Mouse (Mus musculus): ENCODE data around the gene Cd151.

Gene Cd151

DNA sequence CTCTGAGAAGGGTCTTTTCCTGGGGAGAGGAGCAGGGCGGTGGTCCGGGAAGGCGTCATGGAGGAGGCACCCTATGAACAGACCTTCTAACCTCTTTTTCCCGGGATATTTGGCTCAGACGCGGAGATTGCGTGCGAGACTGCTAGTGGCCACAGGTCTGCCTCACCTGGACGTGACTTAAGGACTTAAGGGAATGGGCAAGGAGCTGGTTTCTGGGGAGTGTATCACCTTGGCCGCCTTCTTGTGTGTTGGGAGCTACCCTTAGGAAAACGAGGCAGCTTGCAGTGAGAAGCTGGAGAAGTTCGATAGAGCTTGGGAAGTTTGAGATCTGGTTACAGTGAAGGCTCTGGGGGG, 8.6 kb downstream of the Cd151 start:
- DNase-seq: no peak

DNA sequence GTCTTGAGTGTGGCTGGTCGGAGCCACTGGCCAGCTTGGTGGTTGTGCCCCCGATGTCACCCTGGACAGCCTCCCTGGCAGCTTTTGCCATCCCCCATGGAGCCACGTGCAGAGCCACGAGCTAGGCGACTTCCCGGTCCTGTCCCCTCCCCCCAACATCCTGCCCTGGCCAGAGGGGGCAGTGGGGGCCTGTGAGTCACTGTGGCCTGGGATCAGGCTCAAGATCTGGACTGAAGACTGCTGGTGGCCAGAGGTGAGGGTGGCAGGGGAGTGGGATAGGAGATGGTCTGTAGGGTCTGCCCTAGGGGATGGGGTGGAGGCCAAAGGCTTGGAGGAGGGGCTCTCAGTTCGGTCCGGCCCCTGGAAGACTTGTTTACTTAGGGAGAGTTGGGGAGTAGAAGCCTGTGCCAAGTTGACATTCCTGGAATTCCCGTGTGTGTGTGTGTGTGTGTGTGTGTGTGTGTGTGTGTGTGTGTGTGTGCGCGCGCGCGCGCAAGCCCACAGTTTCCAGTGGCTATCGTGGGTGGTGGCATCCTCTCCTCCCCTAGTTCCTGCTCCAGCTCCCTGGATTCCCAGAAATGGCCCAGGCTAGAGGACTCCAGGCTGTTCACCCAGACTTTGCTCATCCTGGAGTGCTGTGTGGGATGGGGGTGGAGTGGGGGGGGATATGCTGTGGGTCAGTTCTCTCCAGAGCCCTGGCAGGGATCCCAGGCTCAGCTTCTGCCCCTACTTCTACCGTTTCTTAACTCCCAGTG, 9.2 kb downstream of the Cd151 start:
- peak; percentile 47 for DNase-seq

DNA sequence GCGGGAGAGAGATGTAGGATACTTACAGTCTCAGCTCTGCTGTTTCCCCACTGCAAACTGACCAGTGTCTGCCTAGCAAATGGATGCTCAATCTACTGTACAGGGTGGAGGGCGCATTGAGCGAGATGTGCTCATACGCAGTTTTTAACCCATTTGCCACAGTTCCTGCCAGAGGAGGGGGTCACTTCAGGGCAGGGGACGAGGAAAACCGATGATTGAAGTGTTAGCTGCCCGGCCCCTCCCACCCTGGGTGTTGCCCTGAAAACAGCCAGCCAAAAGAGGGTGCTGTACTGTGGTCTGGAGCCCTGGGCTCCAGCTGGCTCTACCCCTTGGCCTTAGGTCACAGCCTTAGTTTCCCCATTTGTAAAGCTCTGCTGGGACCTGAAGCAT, 9.8 kb downstream of the Cd151 start:
- no peak for DNase-seq

DNA sequence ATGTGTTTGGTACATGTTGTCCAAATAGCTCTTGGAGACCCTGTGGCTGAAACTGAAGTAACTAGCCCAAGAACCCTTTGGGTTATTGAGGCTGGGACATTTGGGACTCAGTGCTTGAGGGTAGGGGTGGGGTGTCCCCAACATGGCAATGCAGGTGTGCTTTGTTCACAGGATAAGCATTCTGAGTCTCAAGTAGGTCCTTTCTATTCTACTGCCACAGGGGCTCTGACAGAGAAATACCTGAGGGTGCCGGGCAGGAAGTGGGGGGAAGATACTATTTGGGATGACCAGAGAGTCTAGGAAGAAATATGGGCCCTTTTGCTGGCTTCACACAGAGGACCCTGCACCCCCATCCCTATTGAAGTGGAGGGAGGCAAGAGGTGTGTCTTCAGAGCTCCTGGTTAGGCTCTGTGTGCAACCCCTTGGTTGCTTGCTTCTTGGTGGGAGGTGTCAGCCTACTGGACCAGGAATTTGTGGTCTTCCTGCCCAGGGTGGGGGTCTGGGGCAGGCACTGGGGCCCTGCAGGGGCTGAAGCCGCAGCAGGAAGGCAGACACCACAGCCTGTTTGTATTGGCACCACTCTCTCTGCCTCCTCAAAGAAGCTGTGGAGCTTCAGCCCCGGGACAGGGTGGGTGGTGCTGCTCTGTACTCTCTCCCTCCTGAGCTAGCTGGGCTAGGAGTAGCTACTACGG, 10.5 kb downstream of the Cd151 start:
- peak; percentile 18 for DNase-seq

DNA sequence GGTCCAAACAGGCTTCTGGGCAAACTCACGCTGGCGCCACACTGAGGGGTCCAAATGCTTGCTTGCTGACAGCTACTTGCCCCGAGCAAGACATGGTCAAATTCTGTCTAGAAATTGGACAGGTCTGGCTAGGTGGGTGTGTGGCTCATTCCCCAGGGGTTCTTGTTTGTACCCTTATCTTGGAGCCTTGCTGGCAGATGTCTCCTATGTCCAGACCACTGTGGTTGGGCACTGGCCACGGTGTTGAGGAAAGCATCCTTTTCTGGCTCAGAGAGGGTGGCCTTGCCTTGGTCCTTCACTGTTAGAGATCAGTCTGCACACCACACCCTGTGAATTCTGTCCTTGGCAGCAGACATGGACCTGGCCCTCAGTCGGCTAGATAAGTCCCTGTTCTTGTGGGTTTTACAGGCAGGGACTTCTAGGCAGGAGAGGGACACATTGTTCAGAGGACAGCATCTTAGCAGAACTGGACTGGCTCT, 11.1 kb downstream of the Cd151 start:
- no peak for DNase-seq

DNA sequence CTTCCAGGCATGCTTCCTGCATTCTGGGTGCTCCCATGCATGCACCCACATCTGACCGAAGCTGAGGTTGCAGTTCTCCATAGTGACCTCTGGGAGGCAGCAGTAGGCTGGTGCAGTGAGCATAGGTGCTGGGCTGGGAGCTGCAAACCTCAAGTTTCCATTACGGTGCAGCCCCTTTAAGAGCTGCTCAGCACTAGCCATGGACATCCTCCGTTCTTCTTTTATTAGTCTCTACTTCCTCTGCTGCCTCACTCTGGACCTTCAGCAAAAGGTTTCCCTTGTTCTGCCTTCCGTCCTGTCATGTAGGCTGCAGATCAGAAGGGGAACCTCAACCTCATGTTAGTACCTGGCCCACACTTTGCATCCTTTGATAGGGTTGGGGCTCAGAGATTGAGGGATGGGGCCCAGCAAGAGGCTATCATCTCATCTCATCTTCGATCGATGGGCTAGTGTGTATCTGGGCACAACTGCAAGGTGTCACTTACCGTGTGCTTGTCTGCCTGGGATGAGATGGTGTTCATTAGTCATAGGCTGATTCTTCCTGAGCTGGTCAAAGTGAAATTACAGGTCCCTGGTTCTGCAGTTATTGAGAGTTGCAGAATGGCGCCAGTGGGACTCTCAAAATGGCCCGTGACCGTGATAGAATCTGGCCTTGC, 13.8 kb downstream of the Cd151 start:
- peak; percentile 76 for DNase-seq

DNA sequence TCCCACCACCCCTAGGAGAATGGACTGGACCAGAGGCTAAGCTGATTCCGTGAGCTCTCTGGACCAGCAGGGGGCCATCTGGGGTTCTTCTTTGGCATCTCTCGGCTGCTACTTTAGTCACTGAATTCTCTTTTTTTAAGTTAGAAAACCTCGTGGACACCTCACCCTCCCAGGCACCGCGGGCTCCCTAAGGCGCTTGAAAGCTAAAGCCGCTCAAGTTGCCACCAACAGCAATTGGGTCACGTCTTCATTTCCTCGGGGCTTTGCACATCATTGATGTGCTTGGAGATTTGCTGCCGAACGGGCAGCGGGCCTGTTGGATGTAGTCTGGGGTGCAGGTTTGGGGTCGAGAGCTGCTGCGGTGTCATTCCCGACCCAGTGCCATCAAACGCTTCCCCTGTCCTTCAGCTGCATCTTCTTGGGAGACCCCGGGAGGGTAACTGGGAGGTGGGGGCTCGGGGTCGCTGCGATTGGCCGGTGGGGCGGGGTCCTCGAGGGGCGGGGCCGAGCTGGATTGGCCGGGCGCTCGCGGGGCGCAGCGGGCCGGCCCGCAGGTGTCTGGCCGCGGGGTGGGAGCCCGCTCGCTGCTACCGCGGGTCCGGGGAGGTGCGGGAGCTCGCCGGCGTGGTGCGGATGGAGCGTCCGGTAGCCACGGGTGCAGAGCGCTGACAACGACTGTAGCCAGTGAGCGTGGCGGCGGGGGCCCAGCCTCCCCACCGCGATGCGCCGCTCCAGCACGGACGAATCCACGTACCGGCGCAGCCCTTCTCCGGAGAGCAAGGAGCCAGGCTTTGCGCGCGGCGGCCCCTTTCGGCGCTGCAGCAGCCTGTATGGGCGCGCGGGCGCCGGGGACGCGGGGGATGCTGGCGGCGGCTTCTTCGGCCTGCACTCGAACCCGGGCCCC, 14.6 kb downstream of the Cd151 start:
- DNase-seq: peak; percentile 53

DNA sequence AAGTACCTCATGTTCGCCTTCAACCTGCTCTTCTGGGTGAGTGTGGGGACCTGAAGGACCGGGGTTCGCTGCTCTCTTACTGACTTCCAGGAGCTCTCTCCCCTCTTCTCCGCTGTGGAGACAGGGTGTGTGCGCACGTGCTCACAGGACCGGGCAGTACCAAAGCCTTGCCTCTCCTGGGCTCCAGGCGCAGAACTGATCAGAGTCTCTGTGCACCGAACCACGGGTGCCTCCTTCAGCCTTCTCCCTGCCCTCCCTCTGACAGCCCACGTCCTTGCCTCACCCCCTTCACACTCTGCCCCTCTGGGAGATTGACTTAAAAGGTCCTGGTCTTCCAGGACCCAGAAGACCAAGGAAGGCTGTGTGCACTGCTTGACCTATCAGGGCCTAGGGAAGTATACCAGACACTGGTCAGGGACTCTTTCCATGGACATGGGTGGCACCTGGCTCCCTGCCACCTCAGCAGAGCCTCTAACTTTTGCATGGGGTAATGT, 15.4 kb downstream of the Cd151 start:
- no peak for DNase-seq

DNA sequence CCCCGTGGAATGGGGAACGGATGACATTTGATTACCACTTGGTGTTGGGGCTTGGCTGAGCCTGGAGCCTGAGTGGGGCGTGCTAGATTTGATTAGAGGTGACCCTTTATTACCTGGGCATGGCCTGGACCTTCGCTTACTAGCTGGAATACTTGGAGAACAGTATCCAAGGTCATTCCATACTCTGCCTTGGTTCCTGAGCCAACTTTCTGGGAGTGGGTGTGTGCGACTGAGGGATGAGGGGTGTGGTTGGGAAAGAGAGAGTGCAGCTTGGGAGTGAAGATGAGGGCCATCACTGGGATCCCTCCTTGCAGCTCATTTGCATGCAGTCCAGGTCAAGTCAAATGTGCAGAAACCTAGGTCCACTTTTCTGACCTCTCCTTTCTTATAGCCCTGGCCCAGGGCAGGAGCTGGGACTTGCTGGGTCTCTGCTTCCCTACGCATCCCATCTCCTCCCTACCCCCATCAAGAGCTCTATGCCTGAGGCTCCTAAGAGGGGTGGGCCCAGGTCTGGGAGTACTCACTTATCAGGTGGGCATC, 16.0 kb downstream of the Cd151 start:
- DNase-seq: no peak

DNA sequence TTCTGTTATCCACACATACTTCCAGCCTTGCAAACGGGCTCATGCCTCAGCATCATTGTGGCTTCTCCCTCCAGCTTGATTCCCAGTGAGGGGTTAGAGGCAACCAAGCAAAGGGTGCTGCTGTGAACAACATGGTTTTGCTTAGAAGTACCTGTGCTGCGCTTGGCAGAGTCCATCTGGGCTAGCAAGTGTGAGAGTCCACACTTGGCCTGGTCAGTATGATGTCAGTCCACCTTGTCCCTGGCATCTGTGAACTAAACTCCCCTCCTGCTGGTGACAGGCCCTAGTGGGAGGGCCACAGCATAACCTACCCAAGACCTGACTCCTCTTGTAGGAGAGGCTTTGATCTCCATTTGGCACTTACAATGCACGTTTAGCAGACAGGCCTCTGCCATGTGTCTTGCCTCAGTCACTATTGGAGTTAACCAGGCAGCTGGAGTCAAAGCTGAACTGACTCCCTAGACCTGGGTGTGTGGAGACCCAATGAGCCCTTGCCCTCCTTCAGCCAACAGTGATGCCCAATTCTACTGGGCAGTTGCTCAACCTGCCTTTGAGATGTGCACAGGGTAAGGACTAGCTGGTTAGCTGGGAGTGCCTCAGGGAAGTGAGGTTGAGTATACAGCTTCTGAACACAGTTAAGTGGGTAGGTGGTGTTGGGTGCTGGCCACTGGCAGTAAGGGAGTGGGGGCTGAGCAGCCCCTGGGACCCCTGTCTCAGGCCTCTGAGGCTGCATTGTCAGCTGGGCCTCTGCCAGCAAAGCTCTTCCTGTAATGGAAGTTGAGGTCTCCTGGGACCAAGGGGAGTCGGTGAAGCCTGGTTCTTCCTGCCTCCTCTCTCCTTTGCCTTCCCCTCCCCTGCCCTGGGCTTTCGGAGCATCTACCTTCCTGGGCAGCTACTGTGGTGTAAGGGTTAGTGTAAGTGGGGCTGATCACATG, 17.3 kb downstream of the Cd151 start:
- DNase-seq: no peak

DNA sequence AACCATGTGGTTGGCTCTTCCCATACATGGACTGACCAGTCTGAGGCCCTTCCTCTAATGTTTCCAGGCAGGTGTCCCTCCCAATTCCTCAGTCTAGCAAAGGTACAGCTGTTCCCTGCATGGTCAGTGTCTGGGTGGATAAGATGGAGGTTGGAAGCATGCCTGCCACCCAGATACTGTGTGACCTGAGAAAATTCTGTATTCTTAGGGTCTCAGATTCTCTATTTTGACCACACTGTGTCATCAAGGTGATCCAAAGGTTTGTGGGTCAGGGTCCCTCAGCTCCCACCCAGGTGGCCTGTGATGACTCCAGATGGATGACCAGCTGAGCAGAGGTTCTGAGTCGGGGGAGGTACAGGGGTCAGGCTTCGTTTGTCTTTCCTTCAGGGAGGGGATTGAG, 18.0 kb downstream of the Cd151 start:
- DNase-seq: no peak

DNA sequence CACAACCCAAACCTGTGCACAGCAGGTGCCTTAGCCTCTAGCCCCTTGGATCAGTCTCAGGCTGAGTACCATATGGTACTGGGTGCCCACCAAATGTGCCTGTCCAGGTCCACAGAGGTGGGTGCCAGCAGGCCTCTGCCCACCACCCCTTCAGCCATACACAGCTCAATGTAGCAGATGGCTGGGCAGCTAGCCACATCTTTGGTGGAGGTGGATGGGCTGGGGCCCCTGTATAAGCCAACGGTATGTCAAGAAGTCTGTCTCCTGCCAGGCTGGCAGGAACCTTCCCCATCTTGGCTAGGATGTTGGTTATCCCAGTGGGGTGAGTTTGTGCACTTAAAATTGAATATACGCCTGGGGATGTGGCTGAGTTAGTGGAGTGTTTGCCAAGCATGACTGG, 18.4 kb downstream of the Cd151 start:
- DNase-seq: no peak

DNA sequence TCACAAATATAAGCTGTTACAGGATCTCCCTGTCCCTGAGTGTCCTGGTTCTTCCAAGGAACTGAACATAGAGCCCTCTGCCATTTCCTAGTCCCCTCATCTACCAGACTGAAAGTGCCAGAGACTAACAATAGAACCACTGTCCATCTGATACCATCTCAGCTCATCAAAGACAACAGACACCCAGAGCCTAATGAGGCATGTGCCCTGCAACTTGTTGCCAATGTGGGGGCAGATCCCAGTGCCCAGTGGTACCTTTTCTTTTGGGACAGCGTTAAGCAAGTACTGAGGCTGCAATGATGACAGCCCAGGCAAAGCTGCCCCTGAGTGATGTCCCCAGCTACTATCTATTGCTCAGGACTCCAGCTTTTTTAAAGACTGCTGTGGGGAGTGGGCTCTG, 19.0 kb downstream of the Cd151 start:
- DNase-seq: no peak

DNA sequence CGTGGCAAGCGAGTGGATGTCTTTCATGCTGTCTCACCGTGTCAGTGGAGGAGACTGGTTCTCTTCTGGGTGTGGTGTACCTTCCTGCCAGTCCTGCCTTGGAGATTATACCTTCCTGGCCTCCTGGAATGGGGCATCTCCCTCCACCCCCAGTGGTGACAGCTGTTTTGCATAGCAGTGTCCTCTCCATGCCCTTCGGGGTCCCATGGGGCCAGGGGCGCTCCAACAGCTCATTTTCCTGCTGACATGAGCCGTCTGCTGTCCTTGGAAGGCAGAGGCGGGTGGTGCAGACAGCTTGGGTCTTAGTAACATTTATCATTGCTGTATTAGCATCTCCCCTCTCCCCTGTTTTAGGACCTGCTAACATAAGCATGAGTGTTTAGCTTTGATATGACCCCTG, 19.9 kb downstream of the Cd151 start:
- DNase-seq: no peak

DNA sequence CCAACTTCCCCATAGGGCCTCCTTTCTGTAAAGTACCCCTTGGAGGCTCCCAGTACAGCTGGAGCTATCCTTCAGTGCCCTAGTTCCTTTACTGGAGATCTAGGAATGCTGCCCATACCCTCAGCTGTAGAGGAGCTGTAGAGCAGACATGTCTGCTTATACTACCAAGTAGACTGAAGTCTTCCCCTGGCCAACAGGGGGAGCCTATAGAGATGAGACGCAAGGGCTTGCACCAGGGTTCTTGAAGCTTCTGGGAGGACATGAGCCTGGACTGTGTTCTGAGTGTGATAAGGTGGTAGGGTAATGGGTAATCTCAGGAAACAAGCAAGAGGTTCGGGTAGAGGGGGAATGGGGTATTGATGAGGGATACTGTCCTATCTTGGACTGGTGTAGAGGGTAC, 24.0 kb downstream of the Cd151 start:
- peak; percentile 40 for DNase-seq

DNA sequence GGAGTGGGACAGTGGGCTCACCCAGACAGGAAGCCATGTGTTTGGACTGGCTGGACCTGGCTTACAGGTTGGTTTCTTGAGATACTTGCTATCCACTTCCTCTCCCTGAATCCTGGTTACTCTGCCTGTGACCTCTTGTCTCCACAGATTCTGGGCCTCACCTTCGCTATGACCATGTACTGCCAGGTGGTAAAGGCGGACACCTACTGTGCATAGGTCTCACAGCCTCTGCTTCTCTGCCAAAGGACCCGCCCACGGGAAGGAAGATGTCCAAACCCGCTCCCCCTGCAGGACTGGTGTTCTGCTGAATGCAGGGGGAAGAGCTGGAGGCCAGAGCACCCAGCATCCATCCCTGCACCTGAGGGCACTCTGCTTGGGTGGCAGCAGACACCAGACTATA, 25.5 kb downstream of the Cd151 start:
- no peak for DNase-seq

DNA sequence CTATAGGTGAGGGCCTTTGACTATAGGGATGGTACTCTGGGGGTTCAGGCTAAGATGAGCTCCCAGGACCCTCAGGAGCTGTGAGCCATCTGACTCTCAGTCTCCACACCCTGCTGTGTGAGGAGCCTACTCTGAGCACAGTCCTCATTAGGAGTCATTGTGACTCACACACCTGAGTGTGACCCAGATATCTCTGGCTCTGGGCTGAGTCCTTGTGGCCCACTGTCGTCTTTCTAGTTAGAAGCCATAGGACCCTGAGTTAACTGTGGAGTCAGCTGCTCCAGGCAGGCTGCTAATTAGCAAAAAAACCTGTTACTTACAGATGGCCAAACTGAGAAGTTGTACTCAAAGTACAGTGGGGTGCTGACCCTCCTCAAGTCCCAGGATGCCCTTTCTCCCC, 26.5 kb downstream of the Cd151 start:
- no peak for DNase-seq

DNA sequence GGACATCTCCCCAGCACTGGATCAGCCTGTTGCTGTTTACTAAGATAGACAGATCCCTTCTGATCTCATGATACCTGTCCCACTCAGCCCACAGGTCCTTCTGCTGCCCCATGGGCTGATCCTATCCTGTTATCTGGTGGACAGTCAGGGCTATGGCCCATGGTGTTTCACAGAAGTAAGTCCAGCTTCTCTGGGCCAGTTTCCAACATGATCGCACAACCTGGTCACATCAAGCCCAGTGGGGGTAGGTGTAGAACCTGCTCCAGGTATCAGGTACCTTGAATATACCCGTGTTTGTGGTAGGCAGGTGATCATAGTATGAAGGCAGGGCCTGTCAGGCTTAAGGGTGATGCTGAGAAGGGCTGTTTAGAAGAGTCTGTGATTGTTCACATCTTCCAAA, 28.2 kb downstream of the Cd151 start:
- DNase-seq: no peak

DNA sequence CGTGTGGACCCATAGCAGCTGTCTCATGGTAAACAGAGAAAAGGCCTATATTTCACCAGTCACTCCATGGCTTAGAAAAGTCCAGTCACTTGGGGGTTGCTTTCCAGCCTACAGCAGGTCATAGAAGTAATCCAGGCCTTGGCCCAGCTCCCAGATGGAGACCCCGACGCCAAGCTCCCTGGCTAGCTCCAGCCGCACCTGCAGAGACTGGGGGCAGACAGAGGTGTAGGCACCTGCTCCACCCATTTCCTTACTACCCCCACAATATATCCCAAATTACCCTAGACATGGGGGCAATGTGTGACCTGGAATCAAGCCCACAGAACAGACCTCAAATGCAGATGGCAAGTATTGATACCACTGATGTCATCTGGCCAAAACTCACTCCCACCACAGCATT, 28.7 kb downstream of the Cd151 start:
- no peak for DNase-seq

DNA sequence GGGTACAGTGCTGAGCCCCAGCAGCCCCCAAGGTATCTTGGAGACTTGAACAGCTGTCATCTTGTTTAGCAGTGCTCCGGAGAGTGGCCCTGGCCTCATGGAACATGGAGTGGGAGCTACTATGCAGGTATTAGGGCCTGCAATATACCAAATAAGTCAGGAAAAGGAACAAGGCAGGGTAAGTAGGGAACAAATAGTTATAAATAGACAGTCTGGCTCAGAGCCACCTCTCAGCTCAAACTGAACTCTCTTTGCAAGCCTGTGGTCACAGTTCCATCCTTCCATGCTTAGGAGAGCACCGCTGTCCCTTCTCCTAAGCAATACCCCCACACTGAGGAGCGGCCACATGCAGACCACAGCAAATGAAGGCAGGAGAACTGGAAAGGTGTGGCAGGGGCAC, 30.4 kb downstream of the Cd151 start:
- DNase-seq: no peak

DNA sequence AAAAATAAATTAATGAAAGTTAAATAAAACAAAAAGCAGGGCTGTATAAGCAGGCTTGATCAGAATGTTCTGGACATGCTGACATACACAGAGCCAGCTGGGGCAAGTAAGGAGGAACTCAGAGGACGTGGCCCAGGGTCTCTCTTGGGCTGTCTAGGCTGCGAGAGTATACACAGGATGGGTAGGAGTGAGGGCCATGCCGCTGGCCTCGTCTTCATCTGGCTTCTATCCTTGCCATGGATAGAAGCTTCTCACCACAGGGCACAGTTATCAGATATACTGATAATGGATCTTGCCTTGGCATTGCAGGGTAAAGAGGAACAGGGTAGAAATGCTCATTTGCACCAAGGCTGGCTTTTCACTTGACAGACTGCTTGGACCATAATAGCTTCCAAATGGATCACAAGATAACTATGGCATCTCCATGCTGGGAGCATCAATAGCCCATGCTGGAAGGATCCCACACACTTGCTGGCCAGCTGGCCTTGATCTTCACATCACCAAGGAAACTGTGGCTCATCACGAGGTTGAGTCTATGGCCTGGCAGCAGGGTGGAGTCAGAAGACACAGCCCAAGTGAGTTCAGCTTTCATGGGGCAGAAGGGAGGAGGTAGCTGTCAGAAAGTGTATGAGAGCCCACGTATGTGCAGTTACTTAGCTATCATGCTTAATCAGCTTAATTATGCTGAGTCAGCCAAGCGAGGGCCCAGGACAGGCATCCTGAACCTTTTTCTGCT, 34.8 kb downstream of the Cd151 start:
- DNase-seq: no peak

Data from thymus, postnatal 14 days (tissue).